Mouse (Mus musculus): ENCODE data around the gene Lyl1. TPM values are rescaled to one million over a fixed set of nuclear protein-coding genes. Genes with fewer than 3 reads are reported as not detected.

The Lyl1 gene
- polyA plus RNA-seq, 1 experiment: not detected

DNA sequence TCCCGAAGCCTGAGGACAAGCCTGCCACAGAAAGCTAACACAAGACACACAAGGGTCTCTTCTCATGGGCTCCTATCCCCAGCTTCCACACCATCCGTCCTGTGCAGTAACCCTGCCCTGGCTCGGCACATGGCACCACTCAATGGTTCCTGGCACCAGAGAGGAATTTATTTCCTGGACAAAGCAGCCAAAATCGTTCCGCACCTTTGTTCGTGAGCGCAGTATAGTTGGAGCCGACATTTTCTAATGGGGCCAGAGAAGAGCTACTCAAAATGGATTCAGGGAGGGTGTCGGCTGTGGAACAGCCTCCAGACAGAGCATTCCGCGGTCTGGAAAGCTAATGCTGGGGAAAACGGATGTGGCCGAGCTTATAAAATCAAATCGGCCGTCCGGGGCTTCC, 48.3 kb downstream of the Lyl1 start:
- Histone ChIP-seq H3K4me3 (no peak overlapping the region), H3K4me2 (ENCODE audit: low read depth) (peak overlapping the region; percentile 68), H3K36me3 (ENCODE audit: control insufficient read depth, insufficient read depth) (no peaks in the 10 kb centered on the region), H3ac (ENCODE audit: control insufficient read depth, insufficient read length) (no peak overlapping the region), H3K79me2 (ENCODE audit: control insufficient read depth, insufficient read depth) (peaks cover 36% of the 10 kb centered on the region), H3K27me3 (ENCODE audit: control insufficient read depth, insufficient read depth, insufficient read length) (no peaks in the 10 kb centered on the region)
- TF ChIP-seq USF1 (IDR thresholded peaks at IDR 0.05; ENCODE audit: low read depth) (no peak), MAX (IDR thresholded peaks at IDR 0.05; ENCODE audit: low read depth) (no peak), MYOG (IDR thresholded peaks at IDR 0.05; ENCODE audit: control insufficient read depth in 1 of 3, insufficient read depth in 1 of 3, insufficient read length in 2 of 3, low read depth in 2 of 3) (no peak), POLR2AphosphoS2 (IDR thresholded peaks at IDR 0.05; ENCODE audit: insufficient read length, low read depth) (no peak), TCF12 (IDR thresholded peaks at IDR 0.05; ENCODE audit: insufficient read depth, poor library complexity, severe bottlenecking) (no peak), SRF (IDR thresholded peaks at IDR 0.05; ENCODE audit: control insufficient read depth, insufficient read length, low read depth) (no peak), MYOD1 (IDR thresholded peaks at IDR 0.05; ENCODE audit: control insufficient read depth in 1 of 3, insufficient read length in 2 of 3, low read depth in 2 of 3) (no peak), POLR2A (IDR thresholded peaks at IDR 0.05; ENCODE audit: insufficient read length, low read depth) (no peak), CEBPB (IDR thresholded peaks at IDR 0.05; ENCODE audit: insufficient read depth, poor library complexity, severe bottlenecking) (no peak), REST (IDR thresholded peaks at IDR 0.05; ENCODE audit: insufficient read depth, insufficient read length) (no peak), E2F4 (IDR thresholded peaks at IDR 0.05; ENCODE audit: insufficient read depth) (no peak), TCF3 (IDR thresholded peaks at IDR 0.05; ENCODE audit: insufficient read length, low read depth) (no peak)

DNA sequence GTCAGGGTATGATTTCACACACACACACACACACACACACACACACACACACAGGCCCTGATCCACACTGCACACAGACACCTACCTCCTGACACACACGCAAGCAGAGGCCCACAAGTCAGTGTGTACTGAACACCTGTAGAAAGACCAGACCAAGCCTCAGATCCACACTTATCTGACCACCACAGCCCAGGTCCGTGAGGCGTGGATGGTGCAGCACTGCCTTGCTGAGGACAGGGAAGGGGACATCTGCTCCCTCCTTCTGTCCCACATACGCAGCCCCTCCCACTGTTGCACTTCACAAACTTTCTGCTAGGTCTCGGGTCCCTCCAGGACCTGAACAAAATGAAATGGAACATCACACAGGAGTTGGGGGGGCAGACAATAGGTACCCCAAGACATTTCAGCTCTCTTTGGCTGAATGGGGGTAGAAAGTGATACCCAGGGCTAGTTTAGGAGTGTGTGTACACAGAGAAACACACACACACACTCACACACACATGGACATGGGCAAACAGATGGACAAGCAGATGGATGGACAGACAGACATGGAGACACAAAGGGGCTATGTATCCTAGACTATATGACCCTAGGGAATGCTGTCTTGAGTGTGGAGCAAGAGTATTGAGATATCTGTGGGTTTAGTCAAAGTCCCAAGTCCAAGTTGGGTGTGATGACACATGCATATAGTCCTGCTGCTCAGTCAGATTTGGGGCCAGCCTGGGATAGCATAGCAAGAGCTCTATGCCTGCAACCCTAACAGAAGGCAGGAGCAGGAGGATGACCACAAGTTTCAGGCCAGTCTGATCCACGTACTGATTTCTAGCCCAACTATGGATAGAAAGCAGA, 51.7 kb downstream of the Lyl1 start:
- no peak overlapping the region for H3K4me2 ChIP-seq (ENCODE audit: low read depth)
- peaks cover 8% of the 10 kb centered on the region for H3K36me3 ChIP-seq (ENCODE audit: control insufficient read depth, insufficient read depth)
- H3ac ChIP-seq (ENCODE audit: control insufficient read depth, insufficient read length): no peak overlapping the region
- H3K4me3 ChIP-seq: no peak overlapping the region
- TF ChIP-seq MYOD1 (IDR thresholded peaks at IDR 0.05; ENCODE audit: control insufficient read depth in 1 of 3, insufficient read length in 2 of 3, low read depth in 2 of 3): peak in 2 of 3 experiments; percentile 45 to 55
- no peak for TF ChIP-seq E2F4 (IDR thresholded peaks at IDR 0.05; ENCODE audit: insufficient read depth)
- peaks cover 40% of the 10 kb centered on the region for H3K79me2 ChIP-seq (ENCODE audit: control insufficient read depth, insufficient read depth)
- H3K27me3 ChIP-seq (ENCODE audit: control insufficient read depth, insufficient read depth, insufficient read length): no peaks in the 10 kb centered on the region

Other genes with a start within 250 kb of the Lyl1 start
- gene Ier2, start 38.6 kb upstream of the Lyl1 start, polyA plus RNA-seq (2012; fragmentation: generic; extraction: Trizol): 75.7 TPM
- 94.4 TPM for gene Trmt1, start 15.2 kb upstream of the Lyl1 start, polyA plus RNA-seq (2012; fragmentation: generic; extraction: Trizol)
- gene Nacc1, start 13.6 kb upstream of the Lyl1 start, polyA plus RNA-seq (2012; fragmentation: generic; extraction: Trizol): 56.1 TPM
- 9.4 TPM for gene G430095P16Rik, start 21.6 kb downstream of the Lyl1 start, polyA plus RNA-seq (2012; fragmentation: generic; extraction: Trizol)
- gene Nfix, start 98.9 kb downstream of the Lyl1 start, polyA plus RNA-seq (2012; fragmentation: generic; extraction: Trizol): 65.7 TPM
- gene Dand5, start 121.4 kb downstream of the Lyl1 start, polyA plus RNA-seq (2012; fragmentation: generic; extraction: Trizol): 6.7 TPM
- 21.8 TPM for gene Gadd45gip1, start 130.1 kb downstream of the Lyl1 start, polyA plus RNA-seq (2012; fragmentation: generic; extraction: Trizol)
- gene Rad23a, start 139.2 kb downstream of the Lyl1 start, polyA plus RNA-seq (2012; fragmentation: generic; extraction: Trizol): 139 TPM
- gene Calr, start 145.5 kb downstream of the Lyl1 start, polyA plus RNA-seq (2012; fragmentation: generic; extraction: Trizol): 385 TPM
- gene Farsa, start 155.5 kb downstream of the Lyl1 start, polyA plus RNA-seq (2012; fragmentation: generic; extraction: Trizol): 73.3 TPM
- 2.3 TPM for gene Syce2, start 170.7 kb downstream of the Lyl1 start, polyA plus RNA-seq (2012; fragmentation: generic; extraction: Trizol)
- 20.9 TPM for gene Gcdh, start 192.5 kb downstream of the Lyl1 start, polyA plus RNA-seq (2012; fragmentation: generic; extraction: Trizol)
- 0.10 TPM for gene Klf1, start 200.5 kb downstream of the Lyl1 start, polyA plus RNA-seq (2012; fragmentation: generic; extraction: Trizol)
- gene Dnase2a, start 207.1 kb downstream of the Lyl1 start, polyA plus RNA-seq (2012; fragmentation: generic; extraction: Trizol): 9.2 TPM
- gene Mast1, start 235.9 kb downstream of the Lyl1 start, polyA plus RNA-seq (2012; fragmentation: generic; extraction: Trizol): not detected
- gene Rtbdn, start 245.5 kb downstream of the Lyl1 start, polyA plus RNA-seq (2012; fragmentation: generic; extraction: Trizol): not detected

Measured in myocyte (in vitro differentiated cells).